Mouse (Mus musculus) thymus, adult 2 months (tissue): ENCODE measurements around the gene Rpl34.

Experiments used
- CTCF ChIP-seq: fragments of 200-500 bp; IDR thresholded peaks from 2 replicates; pipeline ENCODE4 v1.5.1; 2012; ENCODE audit warnings: mild to moderate bottlenecking, control low read depth, low read length, moderate library complexity, borderline replicate concordance; ENCODE audit not compliant: control insufficient read depth, poor library complexity, insufficient read depth; ENCODE audit errors: extremely low read depth
- POLR2A ChIP-seq: fragments of 200-500 bp; IDR thresholded peaks from 2 replicates; pipeline ENCODE4 v1.6.1; 2012; ENCODE audit warnings: mild to moderate bottlenecking, low read length, control low read depth, moderate library complexity; ENCODE audit not compliant: control insufficient read depth, poor library complexity, insufficient read depth; ENCODE audit errors: extremely low read depth

- TF ChIP-seq POLR2A (no peak), CTCF (no peak)
These were observed 15.2 kb downstream of the Rpl34 start for GRCm38 (mm10) chr3:130714775-130715568.
